Mouse (Mus musculus) liver, adult 2 months (tissue): ENCODE measurements around the gene Plp2.
"Not testable (repeated sequence)": the region's sequence is repeated elsewhere in the genome, so short reads cannot be mapped to it uniquely, and the experiment has no call there.

Source experiments
- CTCF ChIP-seq: fragments of 200-500 bp; IDR thresholded peaks from 2 replicates; pipeline ENCODE4 v1.5.1; 2011; ENCODE audit warnings: low read depth, low read length, control low read depth
- POLR2A ChIP-seq: fragments of 200-500 bp; IDR thresholded peaks from 2 replicates; pipeline ENCODE4 v1.6.1; 2011; ENCODE audit warnings: low read length, control low read depth; ENCODE audit not compliant: insufficient read depth; ENCODE audit errors: extremely low read depth

DNA sequence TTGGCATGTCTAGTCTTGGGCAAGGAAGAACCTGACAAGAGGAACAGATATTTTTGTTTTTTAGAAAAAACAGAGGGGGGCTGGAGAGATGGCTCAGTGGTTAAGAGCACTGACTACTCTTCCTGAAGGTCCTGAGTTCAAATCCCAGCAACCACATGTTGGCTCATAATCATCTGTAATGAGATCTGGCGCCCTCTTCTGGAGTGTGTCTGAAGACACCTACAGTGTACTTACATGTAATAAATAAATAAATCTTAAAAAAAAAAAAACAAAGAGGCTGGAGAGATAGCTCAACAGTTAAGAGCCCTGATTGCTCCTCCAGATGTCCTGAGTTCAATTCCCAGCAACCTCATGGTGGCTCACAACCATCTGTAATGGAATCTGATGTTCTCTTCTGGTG is 44.9 kb upstream of the Plp2 start:
- not testable (repeated sequence) for TF ChIP-seq CTCF, POLR2A
